Mouse (Mus musculus) embryo, embryonic 11.5 days (tissue): Measurements from ENCODE around the gene Rnf111.
"Not testable (repeated sequence)": the region's sequence is repeated elsewhere in the genome, so short reads cannot be mapped to it uniquely, and the experiment has no call there.

Experiments used
- DNase-seq: peaks from one replicate; pipeline ENCODE4 v3.0.0-alpha.2; 2012; ENCODE audit warnings: low read depth, low spot score

The Rnf111 gene

DNA sequence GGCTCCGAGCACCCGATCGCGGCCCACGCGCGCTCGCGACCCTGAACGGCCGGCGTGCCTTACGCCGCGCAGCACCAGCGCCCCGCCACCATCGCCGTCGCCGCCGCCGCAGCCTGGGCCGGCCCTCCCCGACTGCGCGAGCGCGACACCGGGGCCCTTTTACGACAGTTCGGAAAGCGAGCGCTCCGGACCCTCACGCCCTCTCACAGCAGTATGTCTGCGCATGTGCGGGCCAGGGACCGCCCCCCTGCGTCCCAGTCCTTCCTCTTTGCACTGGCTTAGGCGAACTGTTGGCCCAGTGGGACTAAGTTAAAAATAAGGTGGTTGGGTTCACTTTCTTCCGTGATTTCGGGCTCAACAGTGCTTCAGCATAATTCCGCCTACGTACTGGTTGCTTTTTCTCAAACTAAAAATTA is at the start of gene Rnf111:
Rnf111 (minus strand) TSS at position 100 of the 416 bp plus-strand sequence.
- peak; percentile 95 for DNase-seq

DNA sequence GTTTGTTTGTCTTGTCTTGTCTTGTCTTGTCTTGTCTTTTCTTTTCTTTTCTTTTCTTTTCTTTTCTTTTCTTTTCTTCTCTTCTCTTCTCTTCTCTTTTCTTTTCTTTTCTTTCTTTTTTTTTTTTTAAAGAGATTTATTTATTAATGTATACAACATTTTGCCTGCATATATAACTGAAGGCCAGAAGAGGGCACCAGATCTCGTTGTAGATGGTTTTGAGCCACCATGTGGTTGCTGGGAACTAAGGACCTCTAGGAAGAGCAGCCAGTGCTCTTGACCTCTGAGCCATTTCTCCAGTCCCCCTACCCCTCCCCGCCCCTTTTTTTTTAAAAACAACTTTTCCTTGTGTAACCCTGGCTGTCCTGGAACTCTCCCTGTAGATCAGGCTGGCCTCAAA is 48.7 kb upstream of the Rnf111 start:
- DNase-seq, result not testable (repeated sequence)

DNA sequence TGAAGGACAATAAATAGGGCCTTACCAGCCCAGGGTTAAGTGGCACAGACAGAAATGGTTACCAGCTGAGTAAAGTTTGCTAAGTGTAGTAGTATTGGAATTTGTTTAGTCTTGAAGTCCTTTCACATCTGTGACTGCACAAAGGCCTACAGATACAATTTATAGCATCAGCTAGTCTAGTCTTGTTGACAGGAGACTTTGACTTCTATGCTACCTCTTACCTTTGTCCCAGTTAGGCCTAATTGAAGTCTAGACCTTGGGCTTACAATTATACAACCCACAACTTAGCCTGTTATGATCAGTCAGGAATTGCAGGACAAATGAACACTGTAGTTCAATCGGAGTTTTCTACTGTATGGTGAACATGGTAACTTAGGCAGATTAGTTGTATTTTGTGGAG is 48.0 kb upstream of the Rnf111 start:
- no peak for DNase-seq

DNA sequence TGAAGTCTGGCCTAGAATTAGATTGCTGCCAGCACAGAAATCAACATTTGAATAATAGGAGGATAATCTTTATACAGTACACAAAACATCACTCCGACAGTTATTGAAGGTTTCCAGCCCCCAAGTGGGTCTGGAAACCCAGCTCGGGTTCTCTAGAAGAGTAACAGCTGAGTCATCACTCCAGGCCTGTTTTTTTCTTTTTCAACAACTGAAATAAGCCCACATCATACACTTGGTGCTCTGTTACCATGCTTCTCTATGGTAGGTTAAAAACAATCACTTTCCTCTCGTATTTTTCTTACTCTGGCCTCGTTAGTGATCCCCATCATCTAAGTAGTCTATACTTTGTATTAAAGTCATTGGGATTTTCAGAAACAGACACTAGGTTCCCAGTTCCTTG is 44.8 kb upstream of the Rnf111 start:
- no peak for DNase-seq

GRCm38 (mm10) chr9:70546576-70546975 is 43.1 kb upstream of the Rnf111 start:
- not testable (repeated sequence) for DNase-seq

- no peak for DNase-seq
Observed at GRCm38 (mm10) chr9:70544831-70545230, 41.3 kb upstream of the Rnf111 start.

- no peak for DNase-seq
Observed at GRCm38 (mm10) chr9:70543985-70544384, 40.5 kb upstream of the Rnf111 start.

DNA sequence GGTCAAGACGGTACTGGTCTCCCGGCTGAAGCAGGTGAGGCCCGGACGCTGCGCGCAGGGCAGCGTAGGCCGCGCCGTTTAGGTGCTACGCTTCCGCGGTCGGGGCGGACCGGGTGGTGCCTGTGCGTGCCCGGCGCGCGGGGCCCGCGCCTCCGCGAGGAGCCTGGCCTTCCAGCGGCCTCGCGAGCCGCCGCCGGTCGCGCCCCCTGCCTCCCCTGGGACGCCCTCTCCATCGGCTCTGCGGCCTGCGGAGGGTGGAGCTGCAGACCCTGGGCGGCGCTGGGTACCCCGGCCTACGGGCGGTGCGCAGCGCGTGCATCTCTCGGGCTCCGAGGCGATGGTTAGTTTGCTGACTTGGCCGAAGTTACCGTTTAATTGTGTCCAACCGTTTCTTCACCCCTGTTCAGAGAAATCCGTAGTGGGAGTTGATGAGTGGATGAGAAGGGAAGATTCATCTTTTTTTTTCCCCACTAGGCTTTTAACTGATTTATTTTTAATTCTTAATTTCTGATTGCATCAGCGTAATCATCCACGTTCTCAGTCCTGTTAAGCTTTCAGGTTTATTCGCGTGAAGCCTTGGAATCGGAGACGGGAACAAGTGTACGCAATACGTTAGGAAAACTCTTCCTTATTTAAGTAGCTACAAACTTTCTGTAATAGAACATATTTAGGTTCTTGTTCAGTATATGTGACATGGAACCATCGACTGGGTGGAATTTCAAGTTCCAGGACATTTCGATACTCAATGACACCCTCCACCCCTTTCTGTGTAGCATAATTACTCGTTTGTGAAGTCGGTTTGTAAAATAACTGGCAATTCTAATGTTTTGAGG is 39.7 kb upstream of the Rnf111 start:
- DNase-seq, result no peak

GRCm38 (mm10) chr9:70542305-70543041 is 38.9 kb upstream of the Rnf111 start, which contains the start of gene Sltm:
Gene Sltm (plus strand): TSS chr9:70542754.
- peak; percentile 95 for DNase-seq

DNA sequence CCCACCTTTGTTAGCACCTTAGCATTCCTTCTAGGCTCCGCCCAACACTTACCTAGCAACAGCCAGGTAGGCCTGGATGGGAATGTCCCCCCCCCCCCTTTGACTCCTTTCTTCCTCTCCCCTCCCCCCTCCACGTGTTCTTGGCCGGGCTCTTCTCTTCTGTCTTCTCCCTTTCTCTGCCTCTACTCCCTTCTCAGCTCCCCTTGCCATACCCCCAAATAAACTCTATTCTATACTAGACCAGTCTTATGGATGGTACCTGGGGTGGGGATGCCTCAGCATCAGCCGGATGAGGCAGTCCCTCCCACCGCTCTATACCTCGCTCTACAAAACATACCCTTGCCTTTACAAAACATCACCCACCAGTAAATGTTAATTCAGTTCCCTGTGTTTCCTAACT is 38.1 kb upstream of the Rnf111 start:
- no peak for DNase-seq

- DNase-seq, result no peak
Observed at GRCm38 (mm10) chr9:70533328-70533727, 29.8 kb upstream of the Rnf111 start.

GRCm38 (mm10) chr9:70524366-70524765 is 20.8 kb upstream of the Rnf111 start:
- no peak for DNase-seq

DNA sequence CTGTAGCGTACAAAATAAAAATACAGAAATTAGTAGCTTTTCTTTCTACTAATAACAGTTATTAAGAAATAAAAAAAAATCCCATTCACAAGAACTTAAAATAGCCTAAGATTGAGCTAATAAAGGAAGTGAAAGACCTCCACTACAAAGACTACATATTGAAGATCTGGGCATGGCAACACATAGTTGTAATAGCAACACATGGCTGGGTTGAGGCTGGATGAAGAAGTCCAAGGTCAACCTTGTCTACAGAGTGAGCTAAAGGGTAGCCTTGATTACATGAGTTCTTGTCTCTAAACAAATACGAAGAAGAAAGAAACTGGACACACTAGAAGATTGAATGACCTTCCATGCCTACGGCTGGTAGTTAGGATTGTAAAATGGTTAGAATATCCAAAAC is 20.3 kb upstream of the Rnf111 start:
- no peak for DNase-seq

DNA sequence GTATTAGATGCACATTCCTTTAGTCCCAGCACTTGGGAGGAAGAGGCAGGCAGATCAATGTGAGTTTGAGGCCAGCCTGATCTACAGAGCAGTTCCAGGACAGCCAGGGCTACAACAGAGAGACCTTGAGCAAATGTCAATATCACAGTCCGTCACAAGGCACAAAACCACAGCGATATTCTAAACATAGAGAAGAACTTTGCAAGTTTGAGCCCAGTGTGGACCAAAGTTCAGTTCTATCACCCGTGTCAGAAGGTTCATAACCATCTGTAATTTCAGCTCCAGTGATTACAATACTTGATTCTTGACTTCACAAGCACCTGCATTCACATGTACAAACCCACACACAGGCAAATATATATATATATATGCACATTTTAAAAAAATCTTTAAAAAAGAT is 17.1 kb upstream of the Rnf111 start:
- DNase-seq, result no peak

DNA sequence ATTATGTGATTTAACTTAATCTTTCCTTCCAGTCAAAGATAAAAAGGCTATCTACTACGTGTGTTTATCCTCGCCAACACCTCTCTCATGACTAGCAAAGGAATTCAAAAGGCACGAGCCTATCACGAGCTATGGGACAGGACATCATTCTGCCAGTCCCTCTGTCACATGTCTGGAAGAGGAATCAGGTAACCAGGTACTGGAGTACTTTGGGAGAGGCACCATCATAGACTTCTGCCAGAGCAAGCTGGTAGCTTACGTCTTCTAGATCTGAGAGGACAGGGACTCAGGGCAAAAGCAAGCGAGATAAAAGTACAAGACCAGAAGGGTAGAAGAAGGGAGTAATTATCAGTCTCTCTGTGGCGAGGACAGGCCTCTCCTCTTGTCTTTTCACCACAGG is 8.2 kb upstream of the Rnf111 start:
- no peak for DNase-seq

GRCm38 (mm10) chr9:70510998-70511583 is 7.6 kb upstream of the Rnf111 start:
- DNase-seq, result no peak

- no peak for DNase-seq
Observed at GRCm38 (mm10) chr9:70509906-70510525, 6.5 kb upstream of the Rnf111 start.

DNA sequence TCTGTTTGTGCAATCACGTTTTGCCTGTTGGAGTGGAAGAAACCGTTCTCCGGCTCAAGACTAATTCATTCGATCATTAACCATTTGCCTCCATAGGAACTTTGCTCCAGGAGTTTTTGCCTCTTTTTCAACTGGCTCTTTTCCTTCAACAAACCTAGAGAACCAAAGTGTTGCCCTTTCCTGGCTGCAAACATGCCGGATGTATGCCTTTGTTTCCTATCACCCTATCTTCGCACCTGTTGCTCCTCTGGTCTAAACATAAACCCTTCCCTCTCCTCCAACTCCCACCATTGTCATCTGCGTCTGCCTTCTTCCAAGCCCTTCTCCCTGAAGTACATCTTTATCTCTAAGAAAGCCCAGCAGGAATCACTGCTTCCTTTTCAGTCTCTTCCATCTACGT is 3.3 kb upstream of the Rnf111 start:
- DNase-seq, result no peak

DNA sequence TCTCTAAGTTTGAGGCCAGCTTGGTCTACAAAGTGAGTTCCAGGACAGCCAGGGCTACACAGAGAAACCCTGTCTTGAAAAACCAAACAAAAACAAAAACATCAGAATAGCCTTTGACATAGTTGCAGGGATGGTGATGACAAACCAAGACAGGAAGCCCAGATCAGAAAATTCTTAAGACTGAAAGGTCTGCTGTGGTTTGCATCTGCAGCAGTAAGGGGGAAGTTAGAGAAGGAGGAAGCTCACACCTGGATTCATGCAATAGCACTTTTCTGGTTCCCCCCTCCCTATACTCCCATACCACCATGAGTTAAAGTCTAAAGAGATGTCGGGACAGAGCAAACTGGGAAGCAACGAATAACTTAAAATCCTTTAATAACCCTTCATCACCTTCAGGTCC is 2.7 kb upstream of the Rnf111 start:
- DNase-seq, result no peak

DNA sequence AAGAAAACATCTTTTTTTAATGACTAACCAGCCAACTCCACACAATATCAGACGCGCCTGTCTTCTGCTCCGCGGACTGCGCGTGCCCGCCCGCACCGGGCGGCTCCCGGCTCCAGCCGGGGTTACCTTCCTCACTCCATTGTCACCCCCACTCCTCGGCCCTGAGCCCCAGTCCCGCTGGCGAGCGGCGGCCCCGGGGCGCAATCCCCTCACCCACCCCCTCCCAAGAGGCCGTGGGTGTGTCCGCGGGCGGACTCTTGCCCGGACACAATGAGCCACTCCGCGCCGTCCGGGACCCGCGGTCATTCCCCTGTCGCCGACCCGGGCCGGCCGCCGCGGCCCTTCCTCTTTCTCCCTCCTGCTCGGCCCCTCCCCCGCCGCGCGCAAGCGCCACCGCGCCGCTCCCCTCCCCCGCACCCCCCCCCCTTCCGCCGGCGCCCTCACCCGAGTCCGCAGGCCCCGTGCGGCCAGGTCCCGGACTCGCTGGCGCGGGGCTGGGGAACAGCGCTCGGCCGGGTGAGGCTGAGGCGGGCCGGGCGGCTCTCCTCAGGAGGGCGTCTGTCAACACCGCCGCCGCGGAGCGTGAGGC is 416 bp downstream of the Rnf111 start:
- DNase-seq, result peak; percentile 24

DNA sequence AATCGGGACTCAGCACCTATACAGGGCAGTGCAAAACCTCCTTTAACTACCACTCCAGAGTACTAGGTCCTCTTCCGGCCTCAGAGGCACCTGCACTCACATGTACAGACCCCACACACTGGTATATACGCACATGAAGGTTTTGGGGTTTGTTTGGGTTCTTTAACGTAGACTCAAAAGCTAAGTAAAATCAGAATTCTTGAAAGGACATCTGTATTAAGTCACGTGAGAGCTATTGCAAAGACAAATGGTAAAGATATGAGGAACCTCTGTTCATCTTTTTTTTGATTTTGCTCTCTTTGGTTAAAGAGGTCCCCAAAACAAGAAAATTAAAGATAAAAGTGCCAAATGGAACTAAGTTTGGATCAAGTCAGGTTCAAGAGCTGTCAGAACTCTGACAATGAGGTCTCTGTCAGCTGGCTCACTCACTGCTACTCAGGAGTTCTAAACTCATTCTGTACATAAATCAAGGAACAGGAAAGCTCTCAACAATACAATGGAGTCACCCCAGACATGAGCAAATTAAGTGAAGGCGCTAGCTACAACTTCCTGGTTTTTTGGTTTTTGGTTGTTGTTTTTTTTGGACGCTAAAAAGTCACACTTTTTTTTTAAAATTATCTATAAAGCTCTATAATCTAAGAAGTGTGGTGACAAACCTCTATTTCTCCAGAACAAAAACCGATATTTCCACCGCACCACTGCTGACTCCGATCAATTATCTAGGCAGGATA is 1.1 kb downstream of the Rnf111 start:
- no peak for DNase-seq
